Mouse (Mus musculus): ENCODE data around the gene Fkbp8.

- TF ChIP-seq GATA1 (IDR thresholded peaks at IDR 0.05; ENCODE audit: low read length), result no peak
- TF ChIP-seq TAL1 (IDR thresholded peaks at IDR 0.05; ENCODE audit: low read length), result no peak
Observed at GRCm38 (mm10) chr8:70539077-70539813, 11.7 kb downstream of the Fkbp8 start, which contains the start of gene Ell.
